Mouse (Mus musculus): ENCODE measurements around the gene Arih1. TPM values are rescaled to one million over a fixed set of nuclear protein-coding genes. Genes with fewer than 3 reads are reported as not detected.

The Arih1 gene
- polyA plus RNA-seq (2014; fragmentation: Nextera tagmentation; extraction: Ambion mirVana) = 18.3 and 19.4 TPM in 2 replicates

GRCm38 (mm10) chr9:59486549-59487065, at the start of gene Arih1:
Gene Arih1, minus strand, starts transcription at chr9:59486618.
- peak; percentile 98 for ATAC-seq (ENCODE audit: insufficient number of reproducible peaks, insufficient read depth, low FRiP score, low read depth)
- peak within 1 kb of the TSS; percentile 87 for H3K4me2 ChIP-seq (replicated peaks; ENCODE audit: low read depth, low read length)
- no peaks in the 10 kb centered on the region for H3K27me3 ChIP-seq (ENCODE audit: control insufficient read depth, insufficient read depth, low read length)
- no peaks in the 10 kb centered on the region for H3K9me3 ChIP-seq (ENCODE audit: control insufficient read depth, low read depth, low read length)
- H3K4me3 ChIP-seq (ENCODE audit: low read depth, low read length) = peak within 1 kb of the TSS; percentile 98
- H3K9ac ChIP-seq (replicated peaks; ENCODE audit: low read depth, low read length) = peak within 1 kb of the TSS; percentile 94
- no peaks in the 10 kb centered on the region for H3K36me3 ChIP-seq (ENCODE audit: control insufficient read depth, insufficient read depth, low read length)
- peak within 1 kb of the TSS; percentile 99 for H3K27ac ChIP-seq (ENCODE audit: low read length)
- WGBS = under 1% methylated on average over 56 of the region's 56 CpGs
- H3K4me1 ChIP-seq (ENCODE audit: control insufficient read depth, insufficient read depth, low read length) = peaks cover 8% of the 10 kb centered on the region; the same call in 1 of the 2 replicates

- H3K27ac ChIP-seq (ENCODE audit: low read length) = no peak overlapping the region
- no peak for ATAC-seq (ENCODE audit: insufficient number of reproducible peaks, insufficient read depth, low FRiP score, low read depth)
- 73% methylated on average over 4 of the region's 4 CpGs for WGBS
- no peak overlapping the region for H3K4me2 ChIP-seq (replicated peaks; ENCODE audit: low read depth, low read length)
- H3K27me3 ChIP-seq (ENCODE audit: control insufficient read depth, insufficient read depth, low read length) = no peaks in the 10 kb centered on the region
- H3K9ac ChIP-seq (replicated peaks; ENCODE audit: low read depth, low read length) = no peak overlapping the region
- no peaks in the 10 kb centered on the region for H3K9me3 ChIP-seq (ENCODE audit: control insufficient read depth, low read depth, low read length)
- H3K36me3 ChIP-seq (ENCODE audit: control insufficient read depth, insufficient read depth, low read length) = no peaks in the 10 kb centered on the region
- no peaks in the 10 kb centered on the region for H3K4me1 ChIP-seq (ENCODE audit: control insufficient read depth, insufficient read depth, low read length)
- no peak overlapping the region for H3K4me3 ChIP-seq (ENCODE audit: low read depth, low read length)
Observed at GRCm38 (mm10) chr9:59533889-59534288, 47.5 kb upstream of the Arih1 start.

- no peak overlapping the region for H3K9ac ChIP-seq (replicated peaks; ENCODE audit: low read depth, low read length)
- H3K4me3 ChIP-seq (ENCODE audit: low read depth, low read length) = no peak overlapping the region
- H3K27ac ChIP-seq (ENCODE audit: low read length) = no peak overlapping the region
- no peaks in the 10 kb centered on the region for H3K27me3 ChIP-seq (ENCODE audit: control insufficient read depth, insufficient read depth, low read length)
- H3K36me3 ChIP-seq (ENCODE audit: control insufficient read depth, insufficient read depth, low read length) = no peaks in the 10 kb centered on the region
- no peak for ATAC-seq (ENCODE audit: insufficient number of reproducible peaks, insufficient read depth, low FRiP score, low read depth)
- H3K4me2 ChIP-seq (replicated peaks; ENCODE audit: low read depth, low read length) = no peak overlapping the region
- H3K4me1 ChIP-seq (ENCODE audit: control insufficient read depth, insufficient read depth, low read length) = no peaks in the 10 kb centered on the region
- no peaks in the 10 kb centered on the region for H3K9me3 ChIP-seq (ENCODE audit: control insufficient read depth, low read depth, low read length)
- 78% methylated on average over 2 of the region's 2 CpGs for WGBS
Observed at GRCm38 (mm10) chr9:59533422-59533821, 47.0 kb upstream of the Arih1 start.

GRCm38 (mm10) chr9:59531645-59532044, 45.2 kb upstream of the Arih1 start:
- no peak for ATAC-seq (ENCODE audit: insufficient number of reproducible peaks, insufficient read depth, low FRiP score, low read depth)
- 48% methylated on average over 5 of the region's 5 CpGs for WGBS
- Histone ChIP-seq H3K36me3 (ENCODE audit: control insufficient read depth, insufficient read depth, low read length) (no peaks in the 10 kb centered on the region), H3K27me3 (ENCODE audit: control insufficient read depth, insufficient read depth, low read length) (no peaks in the 10 kb centered on the region), H3K9me3 (ENCODE audit: control insufficient read depth, low read depth, low read length) (no peaks in the 10 kb centered on the region), H3K9ac (replicated peaks; ENCODE audit: low read depth, low read length) (no peak overlapping the region), H3K4me3 (ENCODE audit: low read depth, low read length) (no peak overlapping the region), H3K27ac (ENCODE audit: low read length) (no peak overlapping the region), H3K4me2 (replicated peaks; ENCODE audit: low read depth, low read length) (no peak overlapping the region), H3K4me1 (ENCODE audit: control insufficient read depth, insufficient read depth, low read length) (no peaks in the 10 kb centered on the region)

- H3K4me2 ChIP-seq (replicated peaks; ENCODE audit: low read depth, low read length) = no peak overlapping the region
- H3K36me3 ChIP-seq (ENCODE audit: control insufficient read depth, insufficient read depth, low read length) = no peaks in the 10 kb centered on the region
- H3K9ac ChIP-seq (replicated peaks; ENCODE audit: low read depth, low read length) = no peak overlapping the region
- no peak overlapping the region for H3K4me3 ChIP-seq (ENCODE audit: low read depth, low read length)
- no peaks in the 10 kb centered on the region for H3K9me3 ChIP-seq (ENCODE audit: control insufficient read depth, low read depth, low read length)
- H3K4me1 ChIP-seq (ENCODE audit: control insufficient read depth, insufficient read depth, low read length) = no peaks in the 10 kb centered on the region
- ATAC-seq (ENCODE audit: insufficient number of reproducible peaks, insufficient read depth, low FRiP score, low read depth) = no peak
- H3K27ac ChIP-seq (ENCODE audit: low read length) = no peak overlapping the region
- no peaks in the 10 kb centered on the region for H3K27me3 ChIP-seq (ENCODE audit: control insufficient read depth, insufficient read depth, low read length)
- 80% methylated on average over 2 of the region's 2 CpGs for WGBS
Observed at GRCm38 (mm10) chr9:59528274-59528673, 41.9 kb upstream of the Arih1 start.

DNA sequence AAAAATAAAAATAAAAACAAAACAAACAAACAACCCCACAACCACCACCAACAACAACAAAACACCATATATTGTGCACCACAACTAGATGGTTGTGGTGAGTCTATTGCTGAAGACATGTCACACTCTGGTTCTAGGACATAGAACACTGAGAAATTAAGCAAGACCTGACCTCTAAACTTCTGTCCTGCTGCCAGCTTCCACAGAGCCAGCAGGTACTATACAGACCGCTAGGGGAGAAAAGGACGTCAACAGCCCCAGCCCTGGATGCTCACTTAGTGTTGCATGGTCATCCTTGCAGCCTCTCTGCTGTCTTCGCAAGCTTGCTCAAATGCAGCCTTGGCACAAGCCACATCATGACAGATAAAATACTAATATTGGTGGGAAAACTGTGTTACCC, 41.2 kb upstream of the Arih1 start:
- no peaks in the 10 kb centered on the region for H3K4me1 ChIP-seq (ENCODE audit: control insufficient read depth, insufficient read depth, low read length)
- no peak overlapping the region for H3K4me2 ChIP-seq (replicated peaks; ENCODE audit: low read depth, low read length)
- H3K9ac ChIP-seq (replicated peaks; ENCODE audit: low read depth, low read length) = no peak overlapping the region
- no peaks in the 10 kb centered on the region for H3K27me3 ChIP-seq (ENCODE audit: control insufficient read depth, insufficient read depth, low read length)
- 87% methylated on average over 3 of the region's 3 CpGs for WGBS
- H3K27ac ChIP-seq (ENCODE audit: low read length) = no peak overlapping the region
- no peaks in the 10 kb centered on the region for H3K9me3 ChIP-seq (ENCODE audit: control insufficient read depth, low read depth, low read length)
- no peak overlapping the region for H3K4me3 ChIP-seq (ENCODE audit: low read depth, low read length)
- ATAC-seq (ENCODE audit: insufficient number of reproducible peaks, insufficient read depth, low FRiP score, low read depth) = no peak
- H3K36me3 ChIP-seq (ENCODE audit: control insufficient read depth, insufficient read depth, low read length) = no peaks in the 10 kb centered on the region

DNA sequence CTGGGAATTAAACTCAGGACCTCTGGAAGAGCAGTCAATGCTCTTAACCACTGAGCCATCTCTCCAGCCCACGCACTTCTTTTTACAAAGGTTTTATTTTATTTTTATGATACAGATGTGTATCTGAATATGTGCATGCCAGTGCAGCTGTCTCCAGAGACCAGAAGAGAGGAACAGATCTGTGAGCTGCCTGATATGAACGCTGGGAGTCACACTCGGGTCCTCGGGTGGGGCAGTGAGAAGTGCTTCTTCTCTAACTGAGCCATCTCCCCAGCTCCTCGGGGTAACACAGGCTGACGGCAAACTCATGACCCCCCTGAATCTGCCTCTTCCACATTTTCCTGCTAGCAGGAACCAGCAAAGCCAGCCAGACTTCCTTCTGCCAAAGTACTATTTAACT, 40.3 kb upstream of the Arih1 start:
- H3K36me3 ChIP-seq (ENCODE audit: control insufficient read depth, insufficient read depth, low read length) = no peaks in the 10 kb centered on the region
- 79% methylated on average over 6 of the region's 6 CpGs for WGBS
- H3K27ac ChIP-seq (ENCODE audit: low read length) = no peak overlapping the region
- no peaks in the 10 kb centered on the region for H3K27me3 ChIP-seq (ENCODE audit: control insufficient read depth, insufficient read depth, low read length)
- no peak overlapping the region for H3K9ac ChIP-seq (replicated peaks; ENCODE audit: low read depth, low read length)
- H3K9me3 ChIP-seq (ENCODE audit: control insufficient read depth, low read depth, low read length) = no peaks in the 10 kb centered on the region
- no peaks in the 10 kb centered on the region for H3K4me1 ChIP-seq (ENCODE audit: control insufficient read depth, insufficient read depth, low read length)
- no peak overlapping the region for H3K4me2 ChIP-seq (replicated peaks; ENCODE audit: low read depth, low read length)
- no peak overlapping the region for H3K4me3 ChIP-seq (ENCODE audit: low read depth, low read length)
- ATAC-seq (ENCODE audit: insufficient number of reproducible peaks, insufficient read depth, low FRiP score, low read depth) = no peak

DNA sequence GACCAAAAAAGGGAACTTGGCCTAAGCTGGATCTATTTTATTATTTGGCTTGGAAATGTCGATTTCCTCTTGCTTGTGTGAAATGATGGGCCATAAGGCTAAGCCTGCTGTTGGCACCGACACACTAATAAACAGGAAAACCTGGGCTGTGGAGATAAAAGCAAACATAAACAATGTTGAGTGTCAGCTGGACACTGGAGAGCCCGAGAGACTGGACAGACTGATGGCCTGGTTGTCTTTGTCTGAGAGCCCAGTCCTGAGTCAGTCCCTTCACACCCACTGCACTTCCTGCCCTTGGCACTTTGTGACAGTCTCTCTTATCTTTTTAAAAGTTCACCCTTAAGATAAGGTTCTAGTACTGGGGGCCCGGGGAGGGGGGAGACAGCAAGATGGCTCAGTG, 36.5 kb upstream of the Arih1 start:
- Histone ChIP-seq H3K9me3 (ENCODE audit: control insufficient read depth, low read depth, low read length) (no peaks in the 10 kb centered on the region), H3K9ac (replicated peaks; ENCODE audit: low read depth, low read length) (no peak overlapping the region), H3K36me3 (ENCODE audit: control insufficient read depth, insufficient read depth, low read length) (no peaks in the 10 kb centered on the region), H3K4me1 (ENCODE audit: control insufficient read depth, insufficient read depth, low read length) (no peaks in the 10 kb centered on the region), H3K4me2 (replicated peaks; ENCODE audit: low read depth, low read length) (no peak overlapping the region), H3K27me3 (ENCODE audit: control insufficient read depth, insufficient read depth, low read length) (no peaks in the 10 kb centered on the region), H3K27ac (ENCODE audit: low read length) (no peak overlapping the region), H3K4me3 (ENCODE audit: low read depth, low read length) (no peak overlapping the region)
- no peak for ATAC-seq (ENCODE audit: insufficient number of reproducible peaks, insufficient read depth, low FRiP score, low read depth)
- WGBS = 54% methylated on average over 4 of the region's 4 CpGs

DNA sequence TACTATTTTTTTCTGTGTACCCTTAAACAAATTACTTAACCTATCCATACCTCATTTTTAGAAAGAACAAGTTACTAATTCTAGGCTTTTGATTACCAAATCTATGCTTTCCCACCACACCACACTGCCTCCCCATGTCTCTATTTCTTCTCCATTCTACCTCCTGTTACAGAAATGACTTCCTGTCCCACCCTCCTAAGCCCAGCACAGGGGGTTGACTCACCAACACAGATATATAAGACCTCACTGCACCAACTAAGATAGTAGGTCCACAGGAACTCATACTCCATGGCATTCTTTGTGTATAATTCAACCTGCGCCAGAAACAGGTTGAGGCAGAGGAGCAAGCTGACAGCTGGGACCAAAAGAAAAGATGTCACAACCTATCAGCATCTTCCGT, 33.0 kb upstream of the Arih1 start:
- no peak for ATAC-seq (ENCODE audit: insufficient number of reproducible peaks, insufficient read depth, low FRiP score, low read depth)
- Histone ChIP-seq H3K9me3 (ENCODE audit: control insufficient read depth, low read depth, low read length) (no peaks in the 10 kb centered on the region), H3K4me1 (ENCODE audit: control insufficient read depth, insufficient read depth, low read length) (no peaks in the 10 kb centered on the region), H3K27me3 (ENCODE audit: control insufficient read depth, insufficient read depth, low read length) (no peaks in the 10 kb centered on the region), H3K27ac (ENCODE audit: low read length) (no peak overlapping the region), H3K9ac (replicated peaks; ENCODE audit: low read depth, low read length) (no peak overlapping the region), H3K36me3 (ENCODE audit: control insufficient read depth, insufficient read depth, low read length) (no peaks in the 10 kb centered on the region), H3K4me3 (ENCODE audit: low read depth, low read length) (no peak overlapping the region), H3K4me2 (replicated peaks; ENCODE audit: low read depth, low read length) (no peak overlapping the region)
- 82% methylated on average over 2 of the region's 2 CpGs for WGBS
